Mouse (Mus musculus) liver, embryonic 18 days (tissue): Measurements from ENCODE around the gene Olfr1066. TPM values are rescaled to one million over a fixed set of nuclear protein-coding genes. Genes with fewer than 3 reads are reported as not detected.

Experiments used
- polyA plus RNA-seq: library from polyadenylated mRNA; depleted of rRNA; stranded (reverse); fragments of >200 nt; gene quantifications from 2 replicates; pipeline ENCODE4 v1.2.3, GENCODE M21; 2012; rRNA removed

Gene Olfr1066
- polyA plus RNA-seq = not detected in 2 replicates

DNA sequence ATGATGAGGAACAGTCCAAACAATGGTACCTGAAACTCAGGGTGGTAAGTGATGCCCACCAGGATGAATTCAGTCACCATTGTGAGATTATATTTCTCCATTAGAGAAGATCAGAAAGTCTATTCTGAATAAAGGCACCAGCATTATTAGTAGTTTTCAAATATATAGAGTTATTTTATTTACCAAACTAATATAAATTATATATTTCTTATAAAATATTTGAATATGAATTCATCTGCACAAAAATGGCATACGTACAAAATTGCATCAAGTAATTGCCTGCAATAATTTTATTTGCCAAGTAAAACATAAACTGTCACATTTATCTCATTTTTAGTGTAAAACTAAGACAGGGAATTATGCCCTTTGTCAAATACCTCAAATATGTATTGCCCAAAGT lies at the start of gene Olfr1066:
Gene Olfr1066, minus strand, starts transcription at position 101 of the 400 bp plus-strand sequence.

GRCm38 (mm10) chr2:86487286-86487685 lies 31.2 kb upstream of the Olfr1066 start, which contains the start of gene Olfr228:
Olfr228 (minus strand) TSS chr2:86487386.

GRCm38 (mm10) chr2:86450491-86450890 lies 5.6 kb downstream of the Olfr1066 start, which contains the start of gene Olfr1065:
Olfr1065 (minus strand) TSS chr2:86450591.

DNA sequence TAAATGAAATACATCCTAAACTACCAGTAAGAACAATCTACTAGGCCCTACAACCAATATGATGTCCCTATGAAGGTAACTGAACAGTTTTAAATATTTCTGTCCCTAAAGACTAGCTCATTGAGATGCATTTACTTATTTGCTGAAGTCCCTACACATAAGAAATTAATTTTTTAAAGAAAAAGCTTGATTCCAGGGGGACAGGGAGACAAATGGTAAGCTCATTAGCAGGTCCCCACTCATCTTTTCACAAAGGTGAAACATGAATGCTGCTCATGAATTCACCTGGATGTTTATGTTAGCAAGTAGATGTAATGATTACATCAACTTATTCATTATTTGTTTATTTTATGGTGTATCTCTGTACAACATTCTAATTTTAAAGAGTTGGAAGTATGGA lies 29.4 kb downstream of the Olfr1066 start, which contains the start of gene Olfr1062:
Gene Olfr1062, minus strand, starts transcription at position 101 of the 400 bp plus-strand sequence.

GRCm38 (mm10) chr2:86413950-86414349 lies 42.1 kb downstream of the Olfr1066 start, which contains the start of gene Olfr1061:
Olfr1061 (minus strand) TSS chr2:86414050.

Other genes with a start within 250 kb of the Olfr1066 start
- gene Olfr1046, start 237.0 kb downstream of the Olfr1066 start, polyA plus RNA-seq = not detected in 2 replicates
- gene Olfr1047, start 224.9 kb downstream of the Olfr1066 start, polyA plus RNA-seq = not detected in 2 replicates
- not detected in 2 replicates for gene Olfr1048, start 216.0 kb downstream of the Olfr1066 start, polyA plus RNA-seq
- gene Olfr1049, start 197.9 kb downstream of the Olfr1066 start, polyA plus RNA-seq = not detected in 2 replicates
- not detected in 2 replicates for gene Olfr1051, start 177.2 kb downstream of the Olfr1066 start, polyA plus RNA-seq
- gene Olfr1052, start 163.8 kb downstream of the Olfr1066 start, polyA plus RNA-seq = not detected in 2 replicates
- not detected in 2 replicates for gene Olfr1053, start 141.0 kb downstream of the Olfr1066 start, polyA plus RNA-seq
- gene Olfr1054, start 120.8 kb downstream of the Olfr1066 start, polyA plus RNA-seq = not detected in 2 replicates
- not detected in 2 replicates for gene Olfr1055, start 106.0 kb downstream of the Olfr1066 start, polyA plus RNA-seq
- gene Olfr1056, start 93.8 kb downstream of the Olfr1066 start, polyA plus RNA-seq = not detected in 2 replicates
- gene Olfr1057, start 77.9 kb downstream of the Olfr1066 start, polyA plus RNA-seq = not detected in 2 replicates
- gene Olfr1058, start 67.7 kb downstream of the Olfr1066 start, polyA plus RNA-seq = not detected in 2 replicates
- not detected in 2 replicates for gene Olfr1061, start 42.2 kb downstream of the Olfr1066 start, polyA plus RNA-seq
- gene Olfr1062, start 29.5 kb downstream of the Olfr1066 start, polyA plus RNA-seq = not detected in 2 replicates
- gene Olfr1065, start 5.7 kb downstream of the Olfr1066 start, polyA plus RNA-seq = not detected in 2 replicates
- not detected in 2 replicates for gene Olfr228, start 31.1 kb upstream of the Olfr1066 start, polyA plus RNA-seq
- not detected in 2 replicates for gene Olfr1076, start 52.2 kb upstream of the Olfr1066 start, polyA plus RNA-seq
- not detected in 2 replicates for gene Olfr1079, start 86.2 kb upstream of the Olfr1066 start, polyA plus RNA-seq
- not detected in 2 replicates for gene Olfr1080, start 102.0 kb upstream of the Olfr1066 start, polyA plus RNA-seq
- not detected in 2 replicates for gene Olfr1082, start 142.7 kb upstream of the Olfr1066 start, polyA plus RNA-seq
- not detected in 2 replicates for gene Olfr1084, start 183.5 kb upstream of the Olfr1066 start, polyA plus RNA-seq
- gene Olfr1085, start 205.8 kb upstream of the Olfr1066 start, polyA plus RNA-seq = not detected in 2 replicates
- not detected in 2 replicates for gene Olfr1086, start 223.8 kb upstream of the Olfr1066 start, polyA plus RNA-seq
- not detected in 2 replicates for gene Olfr1087, start 242.1 kb upstream of the Olfr1066 start, polyA plus RNA-seq